Mouse (Mus musculus) heart, adult 2 months (tissue): Measurements from ENCODE around the gene Snapc2. TPM values are rescaled to one million over a fixed set of nuclear protein-coding genes. Genes with fewer than 3 reads are reported as not detected.
A peak's percentile ranks its signal among the peaks of the same experiment; 100 is the strongest.

Experiments
- DNase-seq, 2 experiments: peaks; one replicate each; pipeline ENCODE4 v3.0.0; 2021
- H3K27ac ChIP-seq: fragments of 200-600 bp; 2 replicates; pipeline ENCODE4 v1.8.1; 2022
- H3K27me3 ChIP-seq: fragments of 200-500 bp; 2 replicates; pipeline ENCODE4 v1.6.1; 2012; ENCODE audit warnings: mild to moderate bottlenecking, low read length, inconsistent platforms, mixed read lengths; ENCODE audit not compliant: control insufficient read depth, insufficient read depth
- H3K36me3 ChIP-seq: fragments of 200-500 bp; 2 replicates; pipeline ENCODE4 v1.6.1; 2012; ENCODE audit warnings: low read length, inconsistent platforms; ENCODE audit not compliant: control insufficient read depth, insufficient read depth
- H3K4me1 ChIP-seq: fragments of 200-500 bp; 2 replicates; pipeline ENCODE4 v1.6.1; 2011; ENCODE audit warnings: low read length; ENCODE audit not compliant: control insufficient read depth, insufficient read depth
- H3K4me3 ChIP-seq: fragments of 200-600 bp; 2 replicates; pipeline ENCODE4 v1.8.1; 2022
- H3K79me2 ChIP-seq: fragments of 200-500 bp; replicated peaks from 2 replicates; pipeline ENCODE4 v1.6.1; 2012; ENCODE audit warnings: mild to moderate bottlenecking, inconsistent platforms, low read length, moderate library complexity, mixed read lengths; ENCODE audit not compliant: control insufficient read depth, insufficient read depth
- H3K9ac ChIP-seq: fragments of 200-500 bp; 2 replicates; pipeline ENCODE4 v1.6.1; 2012; ENCODE audit warnings: low read depth, mild to moderate bottlenecking, control low read depth, inconsistent platforms, low read length, mixed read lengths
- CTCF ChIP-seq: fragments of 200-600 bp; IDR thresholded peaks from 2 replicates; pipeline ENCODE4 v1.8.1; 2022; ENCODE audit warnings: antibody characterized with exemption, mild to moderate bottlenecking, moderate library complexity
- EP300 ChIP-seq: fragments of 200-500 bp; IDR thresholded peaks from 2 replicates; pipeline ENCODE4 v1.6.1; 2011; ENCODE audit warnings: low read depth, low read length, control low read depth; ENCODE audit not compliant: insufficient read depth
- POLR2A ChIP-seq: fragments of 200-500 bp; IDR thresholded peaks from 2 replicates; pipeline ENCODE4 v1.6.1; 2011; ENCODE audit warnings: mild to moderate bottlenecking, low read depth, low read length, control low read depth; ENCODE audit not compliant: insufficient read depth
- WGBS: fragments of 180-500 bp; shearing (Covaris S2); methylation state at CpG from one replicate; pipeline ENCODE4 v1.1.7; 2018; 5-methylcytosine and 5-hydroxymethylcytosine counted together
- intact Hi-C: fragments of 180-260 bp; cut with DNase I; formaldehyde crosslinking; loops from one replicate; pipeline ENCODE4 v1.15.1; 2025
- polyA plus RNA-seq: library from polyadenylated mRNA; depleted of rRNA; stranded (reverse); fragments of >200 nt; gene quantifications from 2 replicates; pipeline ENCODE4 v1.2.3, GENCODE M21; 2012
- total RNA-seq, 2 experiments: library from RNA; stranded (reverse); gene quantifications; 2 replicates each; pipeline ENCODE4 v1.2.3; 2021

Snapc2 gene
- total and polyA plus RNA-seq, 3 experiments = 14.7 to 18.5 (median 16.2) TPM

DNA sequence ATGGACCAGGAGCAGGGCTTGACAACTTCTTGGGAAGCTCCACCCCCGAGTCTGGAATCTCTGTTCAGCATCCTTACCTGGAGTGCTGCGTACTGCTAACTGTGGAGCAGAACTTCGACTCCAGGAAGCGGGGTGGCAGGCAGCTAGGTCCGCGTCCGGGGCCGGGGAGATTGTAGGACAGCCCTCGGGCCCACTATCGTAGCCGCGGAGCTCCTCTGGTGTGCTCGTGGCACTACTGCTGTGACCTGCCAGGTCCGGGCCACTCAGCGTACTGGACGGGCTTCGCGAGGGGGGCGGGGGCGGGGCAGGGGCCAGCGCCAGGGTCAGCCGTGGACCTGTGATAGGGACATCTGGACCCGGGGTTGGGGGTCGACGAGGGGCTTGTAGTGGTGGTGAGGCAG, 40.1 kb upstream of the Snapc2 start:
- no peak overlapping the region for H3K4me3 ChIP-seq
- H3K27ac ChIP-seq = no peak overlapping the region
- H3K79me2 ChIP-seq = no peaks in the 10 kb centered on the region
- peak in 1 of 2 experiments; percentile 35 for DNase-seq
- H3K36me3 ChIP-seq = no peaks in the 10 kb centered on the region
- H3K27me3 ChIP-seq = peaks cover 14% of the 10 kb centered on the region
- intact Hi-C loops = no loop called here
- H3K4me1 ChIP-seq = peaks cover 3% of the 10 kb centered on the region; the same call in 1 of the 2 replicates
- TF ChIP-seq CTCF = no peak
- no peak for TF ChIP-seq EP300
- no peak for TF ChIP-seq POLR2A
- under 1% methylated on average over 23 of the region's 25 CpGs for WGBS
- H3K9ac ChIP-seq = peak overlapping the region; percentile 49; the same call in 1 of the 2 replicates

GRCm38 (mm10) chr8:4213210-4214005, 39.5 kb upstream of the Snapc2 start:
- Histone ChIP-seq H3K27ac (no peak overlapping the region), H3K4me1 (peaks cover 3% of the 10 kb centered on the region; the same call in 1 of the 2 replicates), H3K27me3 (peaks cover 15% of the 10 kb centered on the region), H3K36me3 (no peaks in the 10 kb centered on the region), H3K4me3 (peak overlapping the region; percentile 37), H3K9ac (peak overlapping the region; percentile 49), H3K79me2 (no peaks in the 10 kb centered on the region)
- TF ChIP-seq EP300 = no peak
- TF ChIP-seq POLR2A = no peak
- TF ChIP-seq CTCF = no peak
- intact Hi-C loops = no loop called here
- 7% methylated on average over 18 of the region's 18 CpGs for WGBS
- DNase-seq = peak; percentile 48 to 51

DNA sequence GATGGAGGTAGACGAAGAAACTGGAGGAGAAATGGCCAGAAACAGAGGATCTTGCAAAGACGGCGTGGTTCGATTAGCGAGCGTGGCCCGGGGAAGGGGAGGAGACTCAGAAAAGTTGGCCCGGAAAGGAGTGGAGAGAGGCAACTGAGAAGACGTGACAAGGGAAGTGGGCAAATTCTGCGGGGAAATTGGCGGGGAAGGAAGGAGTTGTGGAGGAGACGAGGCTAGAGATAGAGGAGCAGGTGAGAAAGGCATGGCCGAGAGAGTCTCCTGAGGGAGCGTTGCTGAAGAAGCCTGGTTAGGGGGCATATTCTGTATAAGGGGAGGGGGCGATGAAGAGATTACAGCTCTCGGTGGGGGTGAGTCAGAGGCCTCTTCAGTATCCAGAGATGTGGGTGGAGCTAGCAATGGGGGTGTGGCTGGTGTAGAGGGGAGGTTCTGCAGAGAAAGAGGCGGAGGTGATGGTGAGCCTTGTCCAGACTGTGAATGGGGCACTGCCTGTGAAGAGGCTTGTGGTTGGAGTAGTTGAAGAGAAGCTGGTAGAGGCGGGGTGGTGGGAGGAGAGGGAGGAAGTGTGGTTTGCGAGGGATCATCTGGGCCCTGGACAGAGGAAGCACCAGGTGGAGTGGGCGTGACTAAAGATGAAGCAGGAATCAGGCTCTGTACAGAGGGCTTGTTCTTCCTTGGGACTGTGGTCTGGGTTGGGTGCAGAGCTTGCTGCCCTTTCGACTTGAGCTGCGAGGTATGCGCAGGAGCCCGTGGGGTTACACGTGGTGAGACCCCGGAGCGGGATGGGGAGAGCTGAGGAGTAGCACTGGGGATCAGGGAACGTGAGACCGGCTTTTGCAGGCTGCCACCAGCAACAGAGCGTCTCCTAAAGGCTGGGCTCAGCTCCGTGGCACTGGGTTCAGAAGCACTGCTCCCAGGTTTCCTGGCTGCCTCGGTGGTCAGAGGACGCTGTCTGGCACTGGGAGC, 38.6 kb upstream of the Snapc2 start:
- intact Hi-C loops = no loop called here
- DNase-seq = peak; percentile 47 to 52
- Histone ChIP-seq H3K27me3 (peaks cover 17% of the 10 kb centered on the region), H3K4me3 (peak overlapping the region; percentile 37), H3K79me2 (no peaks in the 10 kb centered on the region), H3K27ac (no peak overlapping the region), H3K4me1 (peaks cover 3% of the 10 kb centered on the region; the same call in 1 of the 2 replicates), H3K36me3 (no peaks in the 10 kb centered on the region), H3K9ac (peak overlapping the region; percentile 49)
- no peak for TF ChIP-seq POLR2A
- no peak for TF ChIP-seq CTCF
- no peak for TF ChIP-seq EP300
- WGBS = 12% methylated on average over 33 of the region's 33 CpGs

- Histone ChIP-seq H3K79me2 (no peaks in the 10 kb centered on the region), H3K9ac (no peak overlapping the region), H3K4me3 (no peak overlapping the region), H3K4me1 (peaks cover 3% of the 10 kb centered on the region; the same call in 1 of the 2 replicates), H3K36me3 (no peaks in the 10 kb centered on the region), H3K27ac (no peak overlapping the region), H3K27me3 (peaks cover 17% of the 10 kb centered on the region)
- DNase-seq = no peak
- intact Hi-C loops = no loop called here
- 19% methylated on average over 18 of the region's 18 CpGs for WGBS
- no peak for TF ChIP-seq POLR2A
- TF ChIP-seq EP300 = no peak
- no peak for TF ChIP-seq CTCF
Observed at GRCm38 (mm10) chr8:4216296-4216695, 36.6 kb upstream of the Snapc2 start.

GRCm38 (mm10) chr8:4216791-4217621, 35.9 kb upstream of the Snapc2 start, which contains the start of gene Prr36:
Gene Prr36, minus strand, starts transcription at chr8:4217459.
- Histone ChIP-seq H3K9ac (no peak within 1 kb of the TSS), H3K4me3 (0 out of 2 replicates have a peak within 1 kb of the TSS, but pooled peaks have one; percentile 2), H3K4me1 (peaks cover 3% of the 10 kb centered on the region; the same call in 1 of the 2 replicates), H3K36me3 (no peaks in the 10 kb centered on the region), H3K27me3 (peaks cover 17% of the 10 kb centered on the region), H3K27ac (no peak within 1 kb of the TSS), H3K79me2 (no peaks in the 10 kb centered on the region)
- 4% methylated on average over 44 of the region's 44 CpGs for WGBS
- intact Hi-C loops = no loop called here
- TF ChIP-seq EP300 (no peak), POLR2A (no peak), CTCF (no peak)
- DNase-seq = no peak
